Mouse (Mus musculus): Measurements from ENCODE around the gene Ctnnbl1. TPM values are rescaled to one million over a fixed set of nuclear protein-coding genes. Genes with fewer than 3 reads are reported as not detected.

Ctnnbl1 gene
- polyA plus RNA-seq, 1 experiment from 2014 or later, result 97.1 TPM

DNA sequence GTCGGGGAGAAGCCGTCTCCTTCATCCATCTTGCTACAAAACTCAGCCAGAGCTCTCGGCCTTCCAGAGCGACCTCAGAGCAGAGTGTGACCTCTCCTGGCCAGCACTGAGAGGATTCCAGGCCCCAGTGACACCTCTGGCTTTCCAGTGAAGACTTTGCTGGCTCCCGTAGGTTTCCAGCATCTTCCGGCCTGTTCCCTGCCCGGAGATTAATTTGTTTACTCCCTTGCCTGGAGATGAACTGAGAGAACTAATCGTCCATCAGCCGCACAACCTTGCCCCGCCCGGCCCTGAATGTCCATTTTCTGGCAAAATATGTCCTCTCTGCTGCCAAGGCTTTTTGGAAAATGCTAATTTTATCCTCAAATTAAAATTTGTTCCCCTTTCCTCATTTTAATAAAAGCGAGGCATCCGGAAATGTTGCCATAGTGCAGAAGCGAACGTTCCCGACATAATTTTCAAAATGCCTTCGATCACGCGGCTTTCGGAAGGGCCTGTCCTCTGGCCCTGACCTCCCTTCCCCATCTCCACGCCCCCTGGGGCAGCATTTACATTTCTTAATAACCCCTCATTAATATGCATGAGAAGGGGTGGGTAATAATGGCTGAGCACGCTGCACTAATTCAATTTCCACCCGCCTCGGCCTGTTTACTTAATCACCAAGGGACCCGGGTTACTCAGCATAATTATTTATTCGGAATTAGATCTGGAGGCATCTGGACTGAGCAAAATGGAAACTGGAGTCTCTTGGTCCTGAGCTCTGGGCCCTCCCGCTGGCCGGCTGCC is 32.0 kb upstream of the Ctnnbl1 start:
- Histone ChIP-seq H3K4me2 (ENCODE audit: low read depth, low read length) (no peak overlapping the region), H3K36me3 (replicated peaks; ENCODE audit: control insufficient read depth, insufficient read depth, low read depth, low read length) (no peaks in the 10 kb centered on the region), H3K27me3 (ENCODE audit: control insufficient read depth, insufficient read depth, low read length) (no peaks in the 10 kb centered on the region), H3K9ac (replicated peaks; ENCODE audit: low read length) (no peak overlapping the region), H3K9me3 (replicated peaks; ENCODE audit: control insufficient read depth, low read length) (no peaks in the 10 kb centered on the region), H3K4me3 (ENCODE audit: low read depth, low read length) (no peak overlapping the region), H3K27ac (replicated peaks; ENCODE audit: low read depth, low read length) (no peak overlapping the region), H3K4me1 (ENCODE audit: control insufficient read depth, insufficient read depth, low read length) (no peaks in the 10 kb centered on the region)
- DNase-seq (ENCODE audit: low spot score), result no peak
- 24% methylated on average over 28 of the region's 28 CpGs for WGBS
- no peak for ATAC-seq (replicated peaks; ENCODE audit: insufficient number of reproducible peaks, low FRiP score, low TSS enrichment, low read depth)

DNA sequence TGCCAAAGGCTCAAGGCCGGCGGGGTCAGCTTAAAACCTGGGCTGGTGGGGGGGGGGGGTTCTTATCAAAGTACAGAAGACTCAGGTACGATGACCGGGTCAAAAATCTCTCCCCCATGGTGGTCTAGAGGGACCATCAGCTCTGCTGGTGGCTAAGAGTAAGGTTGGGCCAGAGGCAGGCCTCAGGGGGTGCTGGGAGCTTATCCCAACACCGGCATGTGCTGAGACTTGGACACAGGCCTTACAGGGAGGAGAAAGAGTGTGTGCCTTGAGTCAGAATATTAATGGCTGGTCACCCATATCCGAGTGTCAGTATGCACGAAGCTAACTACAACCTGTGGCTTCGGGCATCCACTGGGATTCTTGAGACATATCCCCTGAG is 31.4 kb upstream of the Ctnnbl1 start:
- Histone ChIP-seq H3K4me1 (ENCODE audit: control insufficient read depth, insufficient read depth, low read length) (no peaks in the 10 kb centered on the region), H3K27me3 (ENCODE audit: control insufficient read depth, insufficient read depth, low read length) (no peaks in the 10 kb centered on the region), H3K4me2 (ENCODE audit: low read depth, low read length) (no peak overlapping the region), H3K9ac (replicated peaks; ENCODE audit: low read length) (no peak overlapping the region), H3K9me3 (replicated peaks; ENCODE audit: control insufficient read depth, low read length) (no peaks in the 10 kb centered on the region), H3K27ac (replicated peaks; ENCODE audit: low read depth, low read length) (no peak overlapping the region), H3K4me3 (ENCODE audit: low read depth, low read length) (no peak overlapping the region), H3K36me3 (replicated peaks; ENCODE audit: control insufficient read depth, insufficient read depth, low read depth, low read length) (no peaks in the 10 kb centered on the region)
- ATAC-seq (replicated peaks; ENCODE audit: insufficient number of reproducible peaks, low FRiP score, low TSS enrichment, low read depth) (no peak), DNase-seq (ENCODE audit: low spot score) (no peak)
- WGBS, result 47% methylated on average over 8 of the region's 8 CpGs

DNA sequence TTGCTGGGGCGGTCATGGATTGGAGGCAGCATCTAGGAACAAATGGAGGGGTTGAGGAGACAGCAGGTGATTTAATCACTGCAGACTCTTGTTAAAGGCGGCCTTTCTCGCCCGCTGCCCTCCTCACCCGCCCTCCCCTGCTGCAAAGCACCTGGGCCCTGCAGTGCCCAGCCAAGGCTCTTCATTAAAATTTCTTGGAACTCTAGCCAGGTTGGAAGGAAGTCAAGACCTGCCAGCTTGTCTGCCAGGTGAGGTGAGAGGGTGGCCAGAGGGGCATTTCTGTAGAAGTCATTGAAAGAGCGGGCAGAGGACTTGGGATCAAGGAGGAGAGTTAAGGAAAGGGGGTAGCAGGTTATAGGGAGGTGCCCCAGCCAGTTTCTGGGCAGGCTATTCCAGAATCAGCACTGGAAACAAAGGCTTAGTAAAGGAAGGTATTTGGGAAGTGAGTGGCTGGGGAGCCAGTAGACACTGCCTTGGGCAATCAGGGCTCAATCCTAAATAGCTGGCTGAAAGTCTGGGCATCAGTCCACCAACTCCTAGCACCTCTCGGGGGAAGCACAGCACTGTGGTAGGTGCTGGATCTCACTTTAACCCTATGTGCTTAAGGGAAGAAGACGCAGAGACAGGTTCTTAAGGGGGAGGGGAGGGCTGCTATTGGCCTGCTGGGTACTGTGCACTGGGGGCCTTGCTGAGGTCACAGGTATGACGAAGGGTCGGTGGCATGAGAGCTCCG is 29.8 kb upstream of the Ctnnbl1 start:
- H3K4me2 ChIP-seq (ENCODE audit: low read depth, low read length), result no peak overlapping the region
- ATAC-seq (replicated peaks; ENCODE audit: insufficient number of reproducible peaks, low FRiP score, low TSS enrichment, low read depth), result no peak

DNA sequence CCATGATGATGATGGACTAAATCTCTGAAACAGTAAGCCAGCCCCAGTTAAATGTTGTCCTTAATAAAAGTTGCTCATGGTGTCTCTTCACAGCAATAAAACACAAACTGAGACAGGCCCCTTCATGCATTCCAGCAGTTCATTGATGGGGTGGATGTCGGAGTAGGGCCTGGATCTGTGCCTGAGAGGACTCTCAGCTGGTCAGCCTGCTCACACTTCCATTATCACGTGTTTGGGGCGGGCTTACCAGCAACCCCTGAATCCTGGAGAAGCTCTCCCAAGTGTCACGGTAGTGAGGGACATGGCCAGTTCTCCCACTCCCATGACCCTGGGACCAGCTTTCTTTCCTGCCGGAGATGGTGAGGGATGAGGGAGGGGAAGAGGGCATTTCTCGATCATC is 24.5 kb upstream of the Ctnnbl1 start:
- no peaks in the 10 kb centered on the region for H3K4me1 ChIP-seq (ENCODE audit: control insufficient read depth, insufficient read depth, low read length)
- H3K4me3 ChIP-seq (ENCODE audit: low read depth, low read length), result no peak overlapping the region
- no peak overlapping the region for H3K27ac ChIP-seq (replicated peaks; ENCODE audit: low read depth, low read length)
- H3K9ac ChIP-seq (replicated peaks; ENCODE audit: low read length), result no peak overlapping the region
- H3K27me3 ChIP-seq (ENCODE audit: control insufficient read depth, insufficient read depth, low read length), result no peaks in the 10 kb centered on the region
- H3K36me3 ChIP-seq (replicated peaks; ENCODE audit: control insufficient read depth, insufficient read depth, low read depth, low read length), result no peaks in the 10 kb centered on the region
- ATAC-seq (replicated peaks; ENCODE audit: insufficient number of reproducible peaks, low FRiP score, low TSS enrichment, low read depth) (no peak), DNase-seq (ENCODE audit: low spot score) (no peak)
- whole genome bisulfite sequencing, result 76% methylated on average over 6 of the region's 6 CpGs
- H3K4me2 ChIP-seq (ENCODE audit: low read depth, low read length), result no peak overlapping the region
- no peaks in the 10 kb centered on the region for H3K9me3 ChIP-seq (replicated peaks; ENCODE audit: control insufficient read depth, low read length)

More for the DNA sequence above, 29.8 kb upstream of the Ctnnbl1 start:
- Histone ChIP-seq H3K9ac (replicated peaks; ENCODE audit: low read length) (no peak overlapping the region), H3K36me3 (replicated peaks; ENCODE audit: control insufficient read depth, insufficient read depth, low read depth, low read length) (no peaks in the 10 kb centered on the region), H3K9me3 (replicated peaks; ENCODE audit: control insufficient read depth, low read length) (no peaks in the 10 kb centered on the region), H3K4me3 (ENCODE audit: low read depth, low read length) (no peak overlapping the region), H3K27me3 (ENCODE audit: control insufficient read depth, insufficient read depth, low read length) (no peaks in the 10 kb centered on the region), H3K27ac (replicated peaks; ENCODE audit: low read depth, low read length) (no peak overlapping the region), H3K4me1 (ENCODE audit: control insufficient read depth, insufficient read depth, low read length) (no peaks in the 10 kb centered on the region)
- WGBS, result 50% methylated on average over 11 of the region's 11 CpGs
- no peak for DNase-seq (ENCODE audit: low spot score)

DNA sequence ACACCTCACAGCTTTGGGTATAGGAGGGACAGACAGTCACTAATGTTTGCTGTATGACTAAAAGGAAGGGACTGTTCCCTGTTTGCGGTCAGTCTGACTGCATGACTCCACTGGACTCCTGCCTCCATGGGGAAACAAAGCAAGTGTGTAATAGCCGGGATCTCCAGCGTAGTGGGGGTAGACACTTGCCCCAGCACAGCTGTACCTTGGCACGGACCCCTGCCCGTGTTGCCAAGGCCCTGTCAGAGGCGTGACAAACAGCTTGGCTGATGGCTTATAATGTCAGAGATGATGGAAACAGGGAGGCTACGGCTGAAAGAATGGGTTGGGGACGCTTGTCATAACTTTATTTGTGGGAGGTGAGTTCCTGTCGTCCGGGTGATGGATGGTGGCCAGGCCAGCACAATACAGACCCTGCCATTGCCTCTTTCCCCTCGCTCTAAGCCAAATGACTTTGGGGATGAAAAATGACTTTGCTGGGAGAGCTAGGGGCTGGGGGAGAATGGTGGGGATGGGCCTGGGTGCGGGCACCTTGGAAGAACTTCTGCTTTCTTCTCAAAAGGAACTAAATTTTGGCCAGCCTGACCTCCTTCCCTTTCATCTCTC is 21.5 kb upstream of the Ctnnbl1 start:
- Histone ChIP-seq H3K4me1 (ENCODE audit: control insufficient read depth, insufficient read depth, low read length) (no peaks in the 10 kb centered on the region), H3K4me3 (ENCODE audit: low read depth, low read length) (no peak overlapping the region), H3K9me3 (replicated peaks; ENCODE audit: control insufficient read depth, low read length) (no peaks in the 10 kb centered on the region), H3K4me2 (ENCODE audit: low read depth, low read length) (no peak overlapping the region), H3K36me3 (replicated peaks; ENCODE audit: control insufficient read depth, insufficient read depth, low read depth, low read length) (no peaks in the 10 kb centered on the region), H3K27me3 (ENCODE audit: control insufficient read depth, insufficient read depth, low read length) (no peaks in the 10 kb centered on the region), H3K9ac (replicated peaks; ENCODE audit: low read length) (no peak overlapping the region), H3K27ac (replicated peaks; ENCODE audit: low read depth, low read length) (no peak overlapping the region)
- DNase-seq (ENCODE audit: low spot score), result no peak
- no peak for ATAC-seq (replicated peaks; ENCODE audit: insufficient number of reproducible peaks, low FRiP score, low TSS enrichment, low read depth)
- 73% methylated on average over 12 of the region's 12 CpGs for WGBS

DNA sequence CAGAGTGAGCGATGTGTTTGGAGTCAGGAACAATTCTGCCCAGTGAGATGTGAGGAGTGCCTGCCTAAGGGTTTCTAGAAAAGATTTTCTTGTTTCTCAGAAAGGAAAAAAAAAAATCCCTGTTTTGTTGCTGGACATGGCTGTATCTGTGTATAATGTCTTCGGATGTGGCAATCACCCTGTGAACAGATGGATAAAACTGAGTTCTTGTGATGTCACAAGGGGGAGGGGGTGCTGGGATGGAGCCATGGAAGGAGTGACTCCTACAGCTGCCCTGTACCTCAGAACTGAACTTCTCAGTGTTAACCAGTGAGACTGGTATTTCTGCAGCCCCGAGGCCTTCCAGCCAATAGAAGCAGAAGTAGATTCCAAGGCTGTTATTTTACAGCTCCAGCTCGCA is 18.8 kb upstream of the Ctnnbl1 start:
- H3K4me2 ChIP-seq (ENCODE audit: low read depth, low read length), result no peak overlapping the region
- H3K9me3 ChIP-seq (replicated peaks; ENCODE audit: control insufficient read depth, low read length), result no peaks in the 10 kb centered on the region
- ATAC-seq (replicated peaks; ENCODE audit: insufficient number of reproducible peaks, low FRiP score, low TSS enrichment, low read depth) (no peak), DNase-seq (ENCODE audit: low spot score) (no peak)
- H3K36me3 ChIP-seq (replicated peaks; ENCODE audit: control insufficient read depth, insufficient read depth, low read depth, low read length), result no peaks in the 10 kb centered on the region
- no peaks in the 10 kb centered on the region for H3K4me1 ChIP-seq (ENCODE audit: control insufficient read depth, insufficient read depth, low read length)
- no peak overlapping the region for H3K9ac ChIP-seq (replicated peaks; ENCODE audit: low read length)
- no peak overlapping the region for H3K4me3 ChIP-seq (ENCODE audit: low read depth, low read length)
- no peak overlapping the region for H3K27ac ChIP-seq (replicated peaks; ENCODE audit: low read depth, low read length)
- WGBS, result 35% methylated on average over 4 of the region's 4 CpGs
- no peaks in the 10 kb centered on the region for H3K27me3 ChIP-seq (ENCODE audit: control insufficient read depth, insufficient read depth, low read length)

DNA sequence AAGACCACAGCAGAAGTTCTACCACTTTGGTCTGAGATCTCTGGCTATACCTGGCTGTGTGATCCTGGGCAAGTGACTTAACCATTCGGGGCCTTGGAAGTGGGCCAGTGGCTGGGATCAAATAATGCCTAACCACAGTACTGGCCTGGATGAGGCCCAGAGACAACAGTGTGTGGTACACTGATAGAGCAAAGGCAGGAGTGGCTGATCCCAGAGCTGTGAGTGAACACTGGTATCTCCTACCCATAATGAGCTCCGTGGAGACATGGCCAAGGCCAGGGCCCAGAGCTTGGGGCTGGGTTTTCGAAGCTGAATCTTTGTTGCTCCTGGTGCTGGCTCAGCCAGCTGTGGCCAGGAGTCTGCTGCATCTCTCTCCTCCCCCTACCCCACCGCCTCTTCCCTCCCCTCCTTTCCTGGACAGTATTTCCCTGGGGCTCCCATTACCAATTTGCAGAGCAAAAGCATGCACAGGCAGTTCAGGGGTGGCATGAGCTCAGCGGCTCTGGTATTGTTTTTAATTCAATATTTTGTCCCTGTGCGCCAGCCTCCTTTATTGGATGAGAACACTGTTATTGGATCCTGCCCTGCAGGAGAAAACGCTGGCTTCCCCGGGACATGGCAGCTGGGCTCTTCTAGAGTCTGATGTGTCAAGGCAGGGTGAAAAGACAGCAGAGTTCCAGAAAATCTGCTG is 13.2 kb upstream of the Ctnnbl1 start:
- peak overlapping the region; percentile 69; the same call in 1 of the 2 replicates for H3K27ac ChIP-seq (replicated peaks; ENCODE audit: low read depth, low read length)
- peak; percentile 79; the same call in 1 of the 2 replicates for ATAC-seq (replicated peaks; ENCODE audit: insufficient number of reproducible peaks, low FRiP score, low TSS enrichment, low read depth)
- no peak overlapping the region; the same call in 1 of the 2 replicates for H3K9ac ChIP-seq (replicated peaks; ENCODE audit: low read length)

More for the DNA sequence above, 13.2 kb upstream of the Ctnnbl1 start:
- Histone ChIP-seq H3K4me1 (ENCODE audit: control insufficient read depth, insufficient read depth, low read length) (0 out of 2 replicates have a peak, but pooled peaks cover 2% of the 10 kb centered on the region), H3K27me3 (ENCODE audit: control insufficient read depth, insufficient read depth, low read length) (no peaks in the 10 kb centered on the region), H3K4me2 (ENCODE audit: low read depth, low read length) (no peak overlapping the region), H3K36me3 (replicated peaks; ENCODE audit: control insufficient read depth, insufficient read depth, low read depth, low read length) (no peaks in the 10 kb centered on the region), H3K9me3 (replicated peaks; ENCODE audit: control insufficient read depth, low read length) (no peaks in the 10 kb centered on the region), H3K4me3 (ENCODE audit: low read depth, low read length) (no peak overlapping the region)
- peak; percentile 73 for DNase-seq (ENCODE audit: low spot score)
- WGBS, result 37% methylated on average over 8 of the region's 8 CpGs
